Mouse (Mus musculus) MN1 (cell line): ENCODE results near the gene Barx2.

Source experiments
- DNase-seq: peaks from one replicate; pipeline ENCODE4 v3.0.0-alpha.2; 2016; ENCODE audit warnings: low spot score

The Barx2 gene

GRCm38 (mm10) chr9:31888333-31888732 lies 24.9 kb downstream of the Barx2 start:
- no peak for DNase-seq

- DNase-seq, result no peak
Observed at GRCm38 (mm10) chr9:31886258-31886657, 27.0 kb downstream of the Barx2 start.

- no peak for DNase-seq
Observed at GRCm38 (mm10) chr9:31882376-31882775, 30.9 kb downstream of the Barx2 start.

- no peak for DNase-seq
Observed at GRCm38 (mm10) chr9:31875556-31875955, 37.7 kb downstream of the Barx2 start.

GRCm38 (mm10) chr9:31874236-31874635 lies 39.0 kb downstream of the Barx2 start:
- no peak for DNase-seq

- DNase-seq, result no peak
Observed at GRCm38 (mm10) chr9:31871410-31871809, 41.9 kb downstream of the Barx2 start.

GRCm38 (mm10) chr9:31868823-31869460 lies 44.3 kb downstream of the Barx2 start:
- DNase-seq, result no peak

- DNase-seq, result no peak
Observed at GRCm38 (mm10) chr9:31863830-31864229, 49.4 kb downstream of the Barx2 start.

GRCm38 (mm10) chr9:31859446-31859845 lies 53.8 kb downstream of the Barx2 start:
- no peak for DNase-seq

- no peak for DNase-seq
Observed at GRCm38 (mm10) chr9:31858720-31859340, 54.4 kb downstream of the Barx2 start.

- no peak for DNase-seq
Observed at GRCm38 (mm10) chr9:31857512-31857911, 55.8 kb downstream of the Barx2 start.

- no peak for DNase-seq
Observed at GRCm38 (mm10) chr9:31856437-31856836, 56.8 kb downstream of the Barx2 start.

- no peak for DNase-seq
Observed at GRCm38 (mm10) chr9:31855668-31856067, 57.6 kb downstream of the Barx2 start.

- no peak for DNase-seq
Observed at GRCm38 (mm10) chr9:31851710-31852109, 61.6 kb downstream of the Barx2 start.

GRCm38 (mm10) chr9:31850706-31851105 lies 62.6 kb downstream of the Barx2 start:
- DNase-seq, result no peak

- DNase-seq, result no peak
Observed at GRCm38 (mm10) chr9:31849387-31849786, 63.9 kb downstream of the Barx2 start.

GRCm38 (mm10) chr9:31844614-31845013 lies 68.6 kb downstream of the Barx2 start:
- DNase-seq, result no peak

GRCm38 (mm10) chr9:31841108-31841815 lies 72.0 kb downstream of the Barx2 start:
- no peak for DNase-seq

- DNase-seq, result no peak
Observed at GRCm38 (mm10) chr9:31840571-31840970, 72.7 kb downstream of the Barx2 start.

- DNase-seq, result no peak
Observed at GRCm38 (mm10) chr9:31840037-31840436, 73.2 kb downstream of the Barx2 start.

GRCm38 (mm10) chr9:31839106-31840027 lies 73.9 kb downstream of the Barx2 start:
- DNase-seq, result no peak

GRCm38 (mm10) chr9:31838047-31838446 lies 75.2 kb downstream of the Barx2 start:
- DNase-seq, result no peak
